Mouse (Mus musculus) MEL (cell line): ENCODE results near the gene Tvp23a. TPM values are rescaled to one million over a fixed set of nuclear protein-coding genes. Genes with fewer than 3 reads are reported as not detected.

ENCODE experiments used
- DNase-seq: peaks from one replicate; pipeline ENCODE4 v3.0.0; 2011; ENCODE audit warnings: low read depth, low spot score
- H3K27ac ChIP-seq: 2 replicates; pipeline ENCODE4 v1.5.1; 2012; ENCODE audit warnings: low read depth, mild to moderate bottlenecking, control low read depth, low read length, moderate library complexity; ENCODE audit not compliant: control insufficient read depth
- H3K27me3 ChIP-seq, 2 experiments: fragments of 150-350 bp in 1 of 2; sonication (generic) in 1 of 2; 2 replicates each; pipeline ENCODE4 v1.6.1; 2012; ENCODE audit warnings: low read length in 2 of 2, mild to moderate bottlenecking in 2 of 2, improper control_type of control experiment in 1 of 2, moderate library complexity in 1 of 2; ENCODE audit not compliant: insufficient read depth in 2 of 2, control insufficient read depth in 1 of 2
- H3K36me3 ChIP-seq, 2 experiments: 2 replicates each; pipeline ENCODE4 v1.6.1; 2012 to 2014; ENCODE audit warnings: low read length in 2 of 2, improper control_type of control experiment in 1 of 2, inconsistent platforms in 1 of 2, mild to moderate bottlenecking in 1 of 2; ENCODE audit not compliant: insufficient read depth in 2 of 2, control insufficient read depth in 1 of 2
- H3K4me1 ChIP-seq, 2 experiments: fragments of 150-350 bp in 1 of 2; sonication (generic) in 1 of 2; 2 replicates each; pipeline ENCODE4 v1.6.1; 2012; ENCODE audit warnings: low read length in 2 of 2, improper control_type of control experiment in 1 of 2, mild to moderate bottlenecking in 1 of 2; ENCODE audit not compliant: insufficient read depth in 2 of 2, control insufficient read depth in 1 of 2
- H3K4me3 ChIP-seq, 2 experiments: fragments of 150-350 bp in 1 of 2; sonication (generic) in 1 of 2; 2 replicates each; pipeline ENCODE4 v1.5.1; 2012; ENCODE audit warnings: low read depth in 2 of 2, low read length in 2 of 2, mild to moderate bottlenecking in 2 of 2, moderate library complexity in 2 of 2, control low read depth in 1 of 2, improper control_type of control experiment in 1 of 2; ENCODE audit not compliant: control insufficient read depth in 1 of 2, insufficient read depth in 1 of 2
- H3K79me2 ChIP-seq: 2 replicates; pipeline ENCODE4 v1.6.1; 2012; ENCODE audit warnings: mild to moderate bottlenecking, low read length, moderate library complexity; ENCODE audit not compliant: control insufficient read depth, poor library complexity, insufficient read depth
- H3K9ac ChIP-seq: 2 replicates; pipeline ENCODE4 v1.6.1; 2012; ENCODE audit warnings: low read depth, mild to moderate bottlenecking, control low read depth, low read length, moderate library complexity; ENCODE audit not compliant: control insufficient read depth, poor library complexity, severe bottlenecking
- H3K9me3 ChIP-seq: fragments of 150-350 bp; sonication (generic); replicated peaks from 2 replicates; pipeline ENCODE4 v1.6.1; 2012; ENCODE audit warnings: mild to moderate bottlenecking, low read length, improper control_type of control experiment, moderate library complexity; ENCODE audit not compliant: insufficient read depth
- E2F4 ChIP-seq: IDR thresholded peaks from 2 replicates; pipeline ENCODE4 v1.6.1; 2011; ENCODE audit warnings: low read depth, low read length, improper control_type of control experiment, borderline replicate concordance
- ELF1 ChIP-seq: IDR thresholded peaks from 2 replicates; pipeline ENCODE4 v1.6.1; 2014; ENCODE audit warnings: low read depth, mild to moderate bottlenecking, inconsistent platforms, low read length, improper control_type of control experiment, moderate library complexity
- ETS1 ChIP-seq: IDR thresholded peaks from 2 replicates; pipeline ENCODE4 v1.6.1; 2012; ENCODE audit warnings: low read depth, mild to moderate bottlenecking, inconsistent platforms, low read length, improper control_type of control experiment, moderate library complexity
- GABPA ChIP-seq: IDR thresholded peaks from 2 replicates; pipeline ENCODE4 v1.6.1; 2012; ENCODE audit warnings: low read depth, mild to moderate bottlenecking, inconsistent platforms, low read length, improper control_type of control experiment, moderate library complexity
- HCFC1 ChIP-seq: IDR thresholded peaks from 2 replicates; pipeline ENCODE4 v1.6.1; 2012; ENCODE audit warnings: low read depth, mild to moderate bottlenecking, inconsistent platforms, low read length, improper control_type of control experiment, moderate library complexity
- KAT2A ChIP-seq: conservative IDR thresholded peaks from 2 replicates; pipeline ENCODE4 v1.6.1; 2012; ENCODE audit warnings: low read depth, low read length, improper control_type of control experiment, inconsistent platforms
- MAFK ChIP-seq: IDR thresholded peaks from 2 replicates; pipeline ENCODE4 v1.6.1; 2011; ENCODE audit warnings: low read depth, mild to moderate bottlenecking, low read length, improper control_type of control experiment, borderline replicate concordance
- MXI1 ChIP-seq: IDR thresholded peaks from 2 replicates; pipeline ENCODE4 v1.6.1; 2011; ENCODE audit warnings: mild to moderate bottlenecking, low read depth, low read length, improper control_type of control experiment
- MYC ChIP-seq: IDR thresholded peaks from 2 replicates; pipeline ENCODE4 v1.6.1; 2011; ENCODE audit warnings: low read depth, mild to moderate bottlenecking, low read length, improper control_type of control experiment, moderate library complexity
- NELFE ChIP-seq: IDR thresholded peaks from 2 replicates; pipeline ENCODE4 v1.6.1; 2011; ENCODE audit warnings: low read depth, low read length, improper control_type of control experiment
- POLR2A ChIP-seq, 2 experiments: IDR thresholded peaks; 2 replicates each; pipeline ENCODE4 v1.6.1; 2011 to 2012; ENCODE audit warnings: low read length in 2 of 2, mild to moderate bottlenecking in 2 of 2, control low read depth in 1 of 2, improper control_type of control experiment in 1 of 2, low read depth in 1 of 2, moderate library complexity in 1 of 2; ENCODE audit not compliant: control insufficient read depth in 1 of 2, insufficient read depth in 1 of 2, poor library complexity in 1 of 2
- POLR2AphosphoS2 ChIP-seq: IDR thresholded peaks from 2 replicates; pipeline ENCODE4 v1.6.1; 2011; ENCODE audit warnings: low read length, improper control_type of control experiment
- SIN3A ChIP-seq: IDR thresholded peaks from 2 replicates; pipeline ENCODE4 v1.6.1; 2012; ENCODE audit warnings: low read length, improper control_type of control experiment, inconsistent platforms
- TAL1 ChIP-seq: IDR thresholded peaks from 2 replicates; pipeline ENCODE4 v1.6.1; 2012; ENCODE audit warnings: mild to moderate bottlenecking, inconsistent platforms, low read length, moderate library complexity, mixed read lengths
- TBP ChIP-seq: IDR thresholded peaks from 2 replicates; pipeline ENCODE4 v1.8.0; 2011; ENCODE audit warnings: low read depth, low read length, improper control_type of control experiment
- UBTF ChIP-seq: IDR thresholded peaks from 2 replicates; pipeline ENCODE4 v1.6.1; 2012; ENCODE audit warnings: low read depth, mild to moderate bottlenecking, inconsistent platforms, low read length, improper control_type of control experiment, moderate library complexity, borderline replicate concordance; ENCODE audit not compliant: insufficient read depth
- USF2 ChIP-seq, 2 experiments: IDR thresholded peaks; 2 replicates each; pipeline ENCODE4 v1.6.1; 2011 to 2012; ENCODE audit warnings: improper control_type of control experiment in 2 of 2, low read length in 2 of 2, borderline replicate concordance in 1 of 2, inconsistent platforms in 1 of 2, low read depth in 1 of 2, mild to moderate bottlenecking in 1 of 2; ENCODE audit not compliant: insufficient read depth in 1 of 2
- ZC3H11A ChIP-seq: IDR thresholded peaks from 2 replicates; pipeline ENCODE4 v1.6.1; 2012; ENCODE audit warnings: low read depth, mild to moderate bottlenecking, inconsistent platforms, low read length, improper control_type of control experiment
- polyA plus RNA-seq, 2 experiments: library from polyadenylated mRNA; stranded (reverse) in 1 of 2; unstranded in 1 of 2; fragments of >175 nt in 1 of 2; fragments of >200 nt in 1 of 2; gene quantifications; 2 replicates each; pipeline versions ENCODE4 v1.2.1 to v1.2.4; 2012; ENCODE audit warnings: low replicate concordance in 2 of 2, low read depth in 1 of 2; ENCODE audit not compliant: insufficient read length in 2 of 2, insufficient read depth in 1 of 2, missing spikeins in 1 of 2
- total RNA-seq: library from RNA; depleted of rRNA; stranded (reverse); fragments of 300-350 nt; gene quantifications from 2 replicates; pipeline ENCODE4 v1.2.3, GENCODE M21; 2012

Gene Tvp23a
- total and polyA plus RNA-seq, 3 experiments: 0.31 to 0.81 TPM; not detected in 1

- no peaks in the 10 kb centered on the region for H3K4me1 ChIP-seq
- H3K36me3 ChIP-seq: no peaks in the 10 kb centered on the region
- no peak overlapping the region for H3K9ac ChIP-seq
- H3K9me3 ChIP-seq: no peaks in the 10 kb centered on the region
- H3K27ac ChIP-seq: no peak overlapping the region
- peaks cover 0 to 7% of the 10 kb centered on the region in 2 experiments; a peak in 2 of 4 replicates for H3K27me3 ChIP-seq
- DNase-seq: no peak
- H3K79me2 ChIP-seq: no peaks in the 10 kb centered on the region
- TF ChIP-seq MYC (no peak), NELFE (no peak), USF2 (IDR thresholded peaks at IDR 0.05; ENCODE audit: borderline replicate concordance in 1 of 2, insufficient read depth in 1 of 2, low read depth in 1 of 2, low read length in 2 of 2) (no peak), TAL1 (no peak), POLR2AphosphoS2 (no peak), MXI1 (no peak), KAT2A (no peak), UBTF (no peak), MAFK (no peak), ETS1 (no peak), HCFC1 (no peak), ZC3H11A (no peak), TBP (no peak)
- TF ChIP-seq, all 39 proteins: peak for 0
- H3K4me3 ChIP-seq: no peak overlapping the region
These were observed 28.8 kb upstream of the Tvp23a start for GRCm38 (mm10) chr16:10475919-10476318.

- no peaks in the 10 kb centered on the region for H3K36me3 ChIP-seq
- no peak for TF ChIP-seq HCFC1
- TF ChIP-seq ELF1: no peak
- no peak for TF ChIP-seq E2F4
- no peak for TF ChIP-seq POLR2A (IDR thresholded peaks at IDR 0.05; ENCODE audit: control insufficient read depth in 1 of 2, insufficient read depth in 1 of 2, low read depth in 1 of 2, low read length in 2 of 2, poor library complexity in 1 of 2)
- TF ChIP-seq GABPA: no peak
- TF ChIP-seq SIN3A: no peak
- TF ChIP-seq, all 39 proteins: peak for 0
- no peak overlapping the region for H3K27ac ChIP-seq
- H3K4me1 ChIP-seq: no peaks in the 10 kb centered on the region
- no peak overlapping the region for H3K4me3 ChIP-seq
- H3K27me3 ChIP-seq: peaks cover 0 to 5% of the 10 kb centered on the region in 2 experiments; a peak in 2 of 4 replicates
- no peaks in the 10 kb centered on the region for H3K79me2 ChIP-seq
- H3K9ac ChIP-seq: no peak overlapping the region
- no peaks in the 10 kb centered on the region for H3K9me3 ChIP-seq
- no peak for DNase-seq
These were observed 27.8 kb upstream of the Tvp23a start for GRCm38 (mm10) chr16:10474956-10475355.
